Mouse (Mus musculus) stomach, postnatal 0 days (tissue): ENCODE results near the gene Gm20683. TPM values are rescaled to one million over a fixed set of nuclear protein-coding genes. Genes with fewer than 3 reads are reported as not detected.
A peak's percentile ranks its signal among the peaks of the same experiment; 100 is the strongest.

Source experiments
- ATAC-seq: fragments of 200-750 bp; cut with Nextera tagmentation; 2 replicates; pipeline ENCODE4 v1.8.0; 2017; ENCODE audit not compliant: low FRiP score, low TSS enrichment
- DNase-seq: peaks from one replicate; pipeline ENCODE4 v3.0.0-alpha.2; 2016; ENCODE audit warnings: low spot score
- H3K27ac ChIP-seq: fragments of 300-500 bp; sonication (generic); replicated peaks from 2 replicates; pipeline ENCODE4 v1.5.1; 2014; ENCODE audit warnings: mild to moderate bottlenecking, control low read depth
- H3K27me3 ChIP-seq: fragments of 300-500 bp; sonication (generic); 2 replicates; pipeline ENCODE4 v1.6.1; 2014; ENCODE audit warnings: low read length; ENCODE audit not compliant: control insufficient read depth, insufficient read depth
- H3K36me3 ChIP-seq: fragments of 300-500 bp; sonication (generic); 2 replicates; pipeline ENCODE4 v1.6.1; 2014; ENCODE audit warnings: low read length, mixed read lengths; ENCODE audit not compliant: control insufficient read depth, insufficient read depth
- H3K4me1 ChIP-seq: fragments of 300-500 bp; sonication (generic); replicated peaks from 2 replicates; pipeline ENCODE4 v1.6.1; 2014; ENCODE audit warnings: antibody characterized with exemption; ENCODE audit not compliant: control insufficient read depth, insufficient read depth
- H3K4me2 ChIP-seq: fragments of 300-500 bp; sonication (generic); replicated peaks from 2 replicates; pipeline ENCODE4 v1.6.1; 2014; ENCODE audit warnings: low read depth, mild to moderate bottlenecking, control low read depth, moderate library complexity
- H3K4me3 ChIP-seq: fragments of 300-500 bp; sonication (generic); 2 replicates; pipeline ENCODE4 v1.5.1; 2014; ENCODE audit warnings: low read depth, low read length, control low read depth
- H3K9ac ChIP-seq: fragments of 300-500 bp; sonication (generic); 2 replicates; pipeline ENCODE4 v1.6.1; 2014; ENCODE audit warnings: mild to moderate bottlenecking, low read length, control low read depth, mixed read lengths
- H3K9me3 ChIP-seq: fragments of 300-500 bp; sonication (generic); 2 replicates; pipeline ENCODE4 v1.6.1; 2016; ENCODE audit warnings: low read length; ENCODE audit not compliant: control insufficient read depth
- CTCF ChIP-seq: IDR thresholded peaks from 2 replicates; pipeline ENCODE4 v1.5.1; 2016; ENCODE audit warnings: antibody characterized with exemption, low read depth, mild to moderate bottlenecking, moderate library complexity
- EP300 ChIP-seq: optimal IDR thresholded peaks from 2 replicates; pipeline ENCODE3; 2016; ENCODE audit warnings: antibody characterized with exemption
- WGBS: fragments of 180-500 bp; shearing (Covaris S2); extraction: QIAGEN DNeasy Blood & Tissue Kit; methylation state at CpG from one replicate; pipeline ENCODE4 v1.1.7; 2014; 5-methylcytosine and 5-hydroxymethylcytosine counted together
- polyA plus RNA-seq: library from polyadenylated mRNA; unstranded; fragments of >200 nt; fragmentation: Nextera tagmentation; extraction: Ambion mirVana; gene quantifications from 2 replicates; pipeline ENCODE4 v1.2.1, GENCODE M21; 2015

Gm20683 gene
- polyA plus RNA-seq, 1 experiment from 2014 or later = 1.8 TPM

GRCm38 (mm10) chr17:25876347-25876915 is 34.9 kb upstream of the Gm20683 start:
- DNase-seq (no peak), ATAC-seq (no peak)
- H3K27me3 ChIP-seq = no peaks in the 10 kb centered on the region
- TF ChIP-seq EP300 (no peak), CTCF (no peak)
- no peaks in the 10 kb centered on the region for H3K9me3 ChIP-seq
- 54% methylated on average over 10 of the region's 10 CpGs for WGBS
- peaks cover 5% of the 10 kb centered on the region; the same call in 1 of the 2 replicates for H3K4me1 ChIP-seq
- peaks cover 4% of the 10 kb centered on the region; the same call in 1 of the 2 replicates for H3K36me3 ChIP-seq
- H3K9ac ChIP-seq = peak overlapping the region; percentile 68
- peak overlapping the region; percentile 64 for H3K4me3 ChIP-seq
- no peak overlapping the region for H3K27ac ChIP-seq
- H3K4me2 ChIP-seq = peak overlapping the region; percentile 90

GRCm38 (mm10) chr17:25875171-25876136 is 33.9 kb upstream of the Gm20683 start:
- DNase-seq (peak; percentile 92), ATAC-seq (peak; percentile 87)
- peak overlapping the region; percentile 64 for H3K4me3 ChIP-seq
- H3K36me3 ChIP-seq = peaks cover 4% of the 10 kb centered on the region; the same call in 1 of the 2 replicates
- TF ChIP-seq CTCF (peak; percentile 48), EP300 (peak; percentile 37)
- H3K9me3 ChIP-seq = no peaks in the 10 kb centered on the region
- peak overlapping the region; percentile 68 for H3K9ac ChIP-seq
- H3K27ac ChIP-seq = peak overlapping the region; percentile 89
- WGBS = under 1% methylated on average over 59 of the region's 59 CpGs
- no peaks in the 10 kb centered on the region for H3K27me3 ChIP-seq
- peaks cover 5% of the 10 kb centered on the region; the same call in 1 of the 2 replicates for H3K4me1 ChIP-seq
- H3K4me2 ChIP-seq = peak overlapping the region; percentile 90

GRCm38 (mm10) chr17:25874721-25875170 is 33.2 kb upstream of the Gm20683 start, which contains the start of gene Mettl26:
Gene Mettl26 (plus strand): TSS chr17:25875074.
- Histone ChIP-seq H3K9ac (peak within 1 kb of the TSS; percentile 68), H3K4me2 (peak within 1 kb of the TSS; percentile 90), H3K9me3 (no peaks in the 10 kb centered on the region), H3K4me1 (peaks cover 5% of the 10 kb centered on the region; the same call in 1 of the 2 replicates), H3K36me3 (peaks cover 4% of the 10 kb centered on the region; the same call in 1 of the 2 replicates), H3K27ac (peak within 1 kb of the TSS; percentile 89), H3K27me3 (no peaks in the 10 kb centered on the region), H3K4me3 (peak within 1 kb of the TSS; percentile 64)
- DNase-seq = peak; percentile 91
- TF ChIP-seq EP300 (no peak), CTCF (peak; percentile 50; the same call in 1 of the 2 replicates)
- WGBS = 1% methylated on average over 25 of the region's 25 CpGs
- ATAC-seq = peak; percentile 59; the same call in 1 of the 2 replicates

- WGBS = 7% methylated on average over 14 of the region's 14 CpGs
- peak overlapping the region; percentile 89 for H3K27ac ChIP-seq
- DNase-seq (no peak), ATAC-seq (no peak)
- H3K4me2 ChIP-seq = peak overlapping the region; percentile 90
- peaks cover 4% of the 10 kb centered on the region; the same call in 1 of the 2 replicates for H3K36me3 ChIP-seq
- no peaks in the 10 kb centered on the region for H3K27me3 ChIP-seq
- no peaks in the 10 kb centered on the region for H3K9me3 ChIP-seq
- TF ChIP-seq EP300 (no peak), CTCF (no peak)
- H3K9ac ChIP-seq = peak overlapping the region; percentile 43
- H3K4me1 ChIP-seq = peaks cover 5% of the 10 kb centered on the region; the same call in 1 of the 2 replicates
- H3K4me3 ChIP-seq = peak overlapping the region; percentile 64
Observed at GRCm38 (mm10) chr17:25874148-25874720, 32.7 kb upstream of the Gm20683 start.

GRCm38 (mm10) chr17:25873405-25874147 is 32.0 kb upstream of the Gm20683 start:
- Histone ChIP-seq H3K36me3 (0 out of 2 replicates have a peak, but pooled peaks cover 4% of the 10 kb centered on the region), H3K4me3 (no peak overlapping the region), H3K9me3 (no peaks in the 10 kb centered on the region), H3K27me3 (no peaks in the 10 kb centered on the region), H3K27ac (no peak overlapping the region), H3K4me1 (peaks cover 8% of the 10 kb centered on the region; the same call in 1 of the 2 replicates), H3K9ac (no peak overlapping the region), H3K4me2 (peak overlapping the region; percentile 90; the same call in 1 of the 2 replicates)
- no peak for DNase-seq
- no peak for ATAC-seq
- TF ChIP-seq CTCF (no peak), EP300 (no peak)
- WGBS = 74% methylated on average over 11 of the region's 11 CpGs
